Comparison of ENCODE assay signal across 11 mouse cellular contexts in genomic region chr5:129218537-129218981, GRCm38 (mm10).
A peak's percentile ranks its signal among the peaks of the same experiment; 100 is the strongest.
DNase-seq lines count a peak whose midpoint lies in the region; ATAC-seq and TF ChIP-seq lines count a peak whose summit lies in the region.
"Had no signal": no experiment of that assay in that cellular context is flagged by ENCODE, and none has a peak within 500 bp of the region (broad histone marks: within the 10 kb centered on the region; RNA-seq: fewer than 3 reads in every experiment).

No protein-coding gene starts in this region.

- H3K4me3 ChIP-seq in hindbrain, embryonic 13.5 days: no peak overlapping the region
- H3K4me3 ChIP-seq in midbrain, embryonic 15.5 days: no peak overlapping the region
- no peak overlapping the region for H3K4me3 ChIP-seq in gastrocnemius, adult 2 months
- H3K4me3 ChIP-seq in heart, embryonic 11.5 days (ENCODE audit: low read depth, low read length): no peak overlapping the region
- H3K4me3 ChIP-seq: heart, embryonic 12.5 days; lung, embryonic 15.5 days had no signal

- peak overlapping the region; percentile 84 for H3K27ac ChIP-seq in hindbrain, embryonic 13.5 days
- peak overlapping the region; percentile 39; the same call in 1 of the 2 replicates for H3K27ac ChIP-seq in midbrain, embryonic 15.5 days
- no peak overlapping the region for H3K27ac ChIP-seq in gastrocnemius, adult 2 months
- no peak overlapping the region for H3K27ac ChIP-seq in heart, embryonic 11.5 days (ENCODE audit: low read depth, low read length)
- H3K27ac ChIP-seq: lung, embryonic 15.5 days had no signal

- no peaks in the 10 kb centered on the region for H3K27me3 ChIP-seq in hindbrain, embryonic 13.5 days
- no peaks in the 10 kb centered on the region for H3K27me3 ChIP-seq in midbrain, embryonic 15.5 days (replicated peaks)
- H3K27me3 ChIP-seq in heart, embryonic 11.5 days (ENCODE audit: control insufficient read depth, insufficient read depth, low read length): 0 out of 2 replicates have a peak, but pooled peaks cover 3% of the 10 kb centered on the region
- H3K27me3 ChIP-seq: lung, embryonic 15.5 days had no signal

- DNase-seq in layer of hippocampus, postnatal 10 days (ENCODE audit: low spot score in 2 of 2): peak; percentile 28 to 41
- DNase-seq in layer of hippocampus, adult 8-10 months (ENCODE audit: low spot score in 2 of 2): no peak
- peak; percentile 60 for DNase-seq in embryo, embryonic 9.5 days (ENCODE audit: extremely low spot score)
- no peak for DNase-seq in gastrocnemius, adult 2 months
- DNase-seq in adrenal gland, postnatal 36 days: no peak
- DNase-seq: right cerebral cortex, postnatal 4 days had no signal

- H3K4me2 ChIP-seq in hindbrain, embryonic 13.5 days: no peak overlapping the region
- H3K4me2 ChIP-seq in midbrain, embryonic 15.5 days: no peak overlapping the region
- H3K4me2 ChIP-seq in heart, embryonic 11.5 days: no peak overlapping the region
- H3K4me2 ChIP-seq: lung, embryonic 15.5 days had no signal

- WGBS in hindbrain, embryonic 13.5 days: 2% methylated on average over 8 of the region's 8 CpGs
- 6% methylated on average over 8 of the region's 8 CpGs for WGBS in midbrain, embryonic 15.5 days
- 36% methylated on average over 8 of the region's 8 CpGs for WGBS in heart, embryonic 11.5 days (ENCODE audit: insufficient replicate concordance)

- H3K9ac ChIP-seq in hindbrain, embryonic 13.5 days: peak overlapping the region; percentile 30; the same call in 1 of the 2 replicates
- H3K9ac ChIP-seq in midbrain, embryonic 15.5 days: no peak overlapping the region
- no peak overlapping the region for H3K9ac ChIP-seq in heart, embryonic 11.5 days (ENCODE audit: low read depth, low read length)
- H3K9ac ChIP-seq: heart, embryonic 12.5 days; lung, embryonic 15.5 days had no signal

- no peak for TF ChIP-seq CTCF in gastrocnemius, adult 2 months (IDR thresholded peaks at IDR 0.05)

- ATAC-seq in hindbrain, embryonic 13.5 days (ENCODE audit: low FRiP score): peak; percentile 18; the same call in 1 of the 2 replicates
- ATAC-seq in midbrain, embryonic 15.5 days (replicated peaks): no peak
- no peak; the same call in 1 of the 2 replicates for ATAC-seq in heart, embryonic 11.5 days (replicated peaks; ENCODE audit: insufficient number of reproducible peaks, low FRiP score, low TSS enrichment)

- H3K9me3 ChIP-seq in hindbrain, embryonic 13.5 days: no peaks in the 10 kb centered on the region
- H3K9me3 ChIP-seq in midbrain, embryonic 15.5 days: no peaks in the 10 kb centered on the region
- no peaks in the 10 kb centered on the region; the same call in 1 of the 2 replicates for H3K9me3 ChIP-seq in heart, embryonic 11.5 days (replicated peaks; ENCODE audit: control insufficient read depth, low read length)
- H3K9me3 ChIP-seq: heart, embryonic 12.5 days; lung, embryonic 15.5 days had no signal

- peaks cover 36% of the 10 kb centered on the region for H3K4me1 ChIP-seq in hindbrain, embryonic 13.5 days (replicated peaks)
- H3K4me1 ChIP-seq in midbrain, embryonic 15.5 days: peaks cover 33% of the 10 kb centered on the region
- H3K4me1 ChIP-seq in heart, embryonic 11.5 days (ENCODE audit: control insufficient read depth, insufficient read depth, low read length): no peaks in the 10 kb centered on the region
- H3K4me1 ChIP-seq: lung, embryonic 15.5 days had no signal

- no peaks in the 10 kb centered on the region for H3K36me3 ChIP-seq in hindbrain, embryonic 13.5 days
- no peaks in the 10 kb centered on the region for H3K36me3 ChIP-seq in midbrain, embryonic 15.5 days (replicated peaks)
- H3K36me3 ChIP-seq in heart, embryonic 11.5 days (ENCODE audit: control insufficient read depth, insufficient read depth, low read length): no peaks in the 10 kb centered on the region
- H3K36me3 ChIP-seq: heart, embryonic 12.5 days; lung, embryonic 15.5 days had no signal

- intact Hi-C loops in gastrocnemius, adult 2 months (cut with DNase I): no loop called here

Comparison
In these comparisons a context has a peak if more than half of its experiments do, and no peak if none do; other contexts are left out.
1. DNase-seq: peak in layer of hippocampus, postnatal 10 days (2 of 2) and embryo, embryonic 9.5 days (single experiment); none in layer of hippocampus, adult 8-10 months (0 of 2), gastrocnemius, adult 2 months (single experiment) and adrenal gland, postnatal 36 days (0 of 2).
2. H3K27ac ChIP-seq: peak in hindbrain, embryonic 13.5 days (single experiment) and midbrain, embryonic 15.5 days (single experiment); none in gastrocnemius, adult 2 months (single experiment) and heart, embryonic 11.5 days (single experiment).